Mouse (Mus musculus) stomach, postnatal 0 days (tissue): ENCODE measurements at regions not wholly inside any gene's neighbourhood (a gene's known extent, or its start where the extent isn't known, plus 50 kb on each side); places are given as distances from the start of the nearest gene placed in this dataset.

Experiments used
- CTCF ChIP-seq: IDR thresholded peaks from 2 replicates; pipeline ENCODE4 v1.5.1; 2016; ENCODE audit warnings: antibody characterized with exemption, low read depth, mild to moderate bottlenecking, moderate library complexity
- EP300 ChIP-seq: optimal IDR thresholded peaks from 2 replicates; pipeline ENCODE3; 2016; ENCODE audit warnings: antibody characterized with exemption

- TF ChIP-seq CTCF (no peak), EP300 (no peak)
Observed at GRCm38 (mm10) chr8:127834006-127834405, 524.4 kb upstream of the Nrp1 start.
